Mouse (Mus musculus): Measurements from ENCODE around the gene Mgat4a. TPM values are rescaled to one million over a fixed set of nuclear protein-coding genes. Genes with fewer than 3 reads are reported as not detected.

Gene Mgat4a
- total RNA-seq, 2 experiments from 2014 or later, result 24.7 to 28.0 TPM

- no peak for DNase-seq (ENCODE audit: extremely low spot score in 1 of 2, low spot score in 1 of 2)
These were observed 69.4 kb downstream of the Mgat4a start for GRCm38 (mm10) chr1:37471179-37472148.

- DNase-seq (ENCODE audit: extremely low spot score in 1 of 2, low spot score in 1 of 2), result no peak
These were observed 71.8 kb downstream of the Mgat4a start for GRCm38 (mm10) chr1:37469007-37469406.

GRCm38 (mm10) chr1:37467806-37468205 lies 73.0 kb downstream of the Mgat4a start:
- DNase-seq (ENCODE audit: extremely low spot score in 1 of 2, low spot score in 1 of 2), result no peak

- DNase-seq (ENCODE audit: extremely low spot score in 1 of 2, low spot score in 1 of 2), result no peak
These were observed 74.4 kb downstream of the Mgat4a start for GRCm38 (mm10) chr1:37466322-37466995.

- DNase-seq (ENCODE audit: extremely low spot score in 1 of 2, low spot score in 1 of 2), result no peak
These were observed 75.9 kb downstream of the Mgat4a start for GRCm38 (mm10) chr1:37464878-37465452.

GRCm38 (mm10) chr1:37457546-37457945 lies 83.3 kb downstream of the Mgat4a start:
- DNase-seq (ENCODE audit: extremely low spot score in 1 of 2, low spot score in 1 of 2), result no peak

- no peak for DNase-seq (ENCODE audit: extremely low spot score in 1 of 2, low spot score in 1 of 2)
These were observed 89.5 kb downstream of the Mgat4a start for GRCm38 (mm10) chr1:37451270-37451669.

- peak; percentile 16 to 72 for DNase-seq (ENCODE audit: extremely low spot score in 1 of 2, low spot score in 1 of 2)
These were observed 92.3 kb downstream of the Mgat4a start for GRCm38 (mm10) chr1:37448361-37449095.

GRCm38 (mm10) chr1:37442848-37443835 lies 97.7 kb downstream of the Mgat4a start:
- no peak for DNase-seq (ENCODE audit: extremely low spot score in 1 of 2, low spot score in 1 of 2)

- DNase-seq (ENCODE audit: extremely low spot score in 1 of 2, low spot score in 1 of 2), result no peak
These were observed 104.4 kb downstream of the Mgat4a start for GRCm38 (mm10) chr1:37436419-37436818.

GRCm38 (mm10) chr1:37430297-37430840 lies 110.4 kb downstream of the Mgat4a start:
- no peak for DNase-seq (ENCODE audit: extremely low spot score in 1 of 2, low spot score in 1 of 2)

- DNase-seq (ENCODE audit: extremely low spot score in 1 of 2, low spot score in 1 of 2), result peak; percentile 86 to 87
These were observed 111.2 kb downstream of the Mgat4a start, which contains the start of the genes Coa5 and Unc50 for GRCm38 (mm10) chr1:37429366-37430296. Coa5 (minus strand) TSS chr1:37430103. Unc50 (plus strand) TSS chr1:37430139.

GRCm38 (mm10) chr1:37428911-37429310 lies 111.9 kb downstream of the Mgat4a start:
- no peak for DNase-seq (ENCODE audit: extremely low spot score in 1 of 2, low spot score in 1 of 2)

- DNase-seq (ENCODE audit: extremely low spot score in 1 of 2, low spot score in 1 of 2), result no peak
These were observed 113.5 kb downstream of the Mgat4a start for GRCm38 (mm10) chr1:37427144-37427875.

GRCm38 (mm10) chr1:37419420-37419819 lies 121.4 kb downstream of the Mgat4a start:
- DNase-seq (ENCODE audit: extremely low spot score in 1 of 2, low spot score in 1 of 2), result peak in 1 of 2 experiments; percentile 45

GRCm38 (mm10) chr1:37415394-37415793 lies 125.4 kb downstream of the Mgat4a start:
- DNase-seq (ENCODE audit: extremely low spot score in 1 of 2, low spot score in 1 of 2), result no peak

- DNase-seq (ENCODE audit: extremely low spot score in 1 of 2, low spot score in 1 of 2), result no peak
These were observed 131.2 kb downstream of the Mgat4a start for GRCm38 (mm10) chr1:37409647-37410046.
